Mouse (Mus musculus) midbrain, postnatal 0 days (tissue): Measurements from ENCODE around the gene Hc. TPM values are rescaled to one million over a fixed set of nuclear protein-coding genes. Genes with fewer than 3 reads are reported as not detected.

Experiments
- ATAC-seq: fragments of 200-750 bp; cut with Nextera tagmentation; 2 replicates; pipeline ENCODE4 v1.8.0; 2017; ENCODE audit warnings: moderate number of reproducible peaks, mild to moderate bottlenecking, moderate TSS enrichment, moderate library complexity; ENCODE audit not compliant: low FRiP score
- DNase-seq: peaks from one replicate; pipeline ENCODE4 v3.0.0-alpha.2; 2015; ENCODE audit warnings: low spot score
- H3K27ac ChIP-seq: fragments of 300-500 bp; sonication (generic); 2 replicates; pipeline ENCODE4 v1.5.1; 2014; ENCODE audit warnings: low read depth, mild to moderate bottlenecking, low read length, mixed read lengths
- H3K27me3 ChIP-seq: fragments of 300-500 bp; sonication (generic); 2 replicates; pipeline ENCODE4 v1.6.1; 2014; ENCODE audit warnings: low read length, control low read depth, mixed read lengths; ENCODE audit not compliant: insufficient read depth
- H3K36me3 ChIP-seq: fragments of 300-500 bp; sonication (generic); 2 replicates; pipeline ENCODE4 v1.6.1; 2014; ENCODE audit warnings: low read length, control low read depth, mixed read lengths; ENCODE audit not compliant: insufficient read depth
- H3K4me1 ChIP-seq: fragments of 300-500 bp; sonication (generic); 2 replicates; pipeline ENCODE4 v1.6.1; 2014; ENCODE audit warnings: mild to moderate bottlenecking, control low read depth, antibody characterized with exemption, low read length, mixed read lengths; ENCODE audit not compliant: insufficient read depth
- H3K4me2 ChIP-seq: fragments of 300-500 bp; sonication (generic); 2 replicates; pipeline ENCODE4 v1.6.1; 2014; ENCODE audit warnings: low read depth, mild to moderate bottlenecking, low read length, mixed read lengths; ENCODE audit not compliant: poor library complexity, severe bottlenecking
- H3K4me3 ChIP-seq: fragments of 300-500 bp; sonication (generic); 2 replicates; pipeline ENCODE4 v1.5.1; 2014; ENCODE audit warnings: low read depth, mild to moderate bottlenecking, low read length, moderate library complexity
- H3K9ac ChIP-seq: fragments of 300-500 bp; sonication (generic); replicated peaks from 2 replicates; pipeline ENCODE4 v1.6.1; 2014; ENCODE audit warnings: mild to moderate bottlenecking, low read length, moderate library complexity, mixed read lengths; ENCODE audit not compliant: poor library complexity, severe bottlenecking
- H3K9me3 ChIP-seq: fragments of 300-500 bp; sonication (generic); 2 replicates; pipeline ENCODE4 v1.6.1; 2016; ENCODE audit warnings: low read length, control low read depth
- CTCF ChIP-seq: IDR thresholded peaks from 2 replicates; pipeline ENCODE4 v1.5.1; 2016; ENCODE audit warnings: antibody characterized with exemption, mild to moderate bottlenecking
- WGBS: fragments of 180-500 bp; shearing (Covaris S2); extraction: QIAGEN DNeasy Blood & Tissue Kit; methylation state at CpG from one replicate; pipeline ENCODE4 v1.1.7; 2014; 5-methylcytosine and 5-hydroxymethylcytosine counted together
- polyA plus RNA-seq: library from polyadenylated mRNA; unstranded; fragments of >200 nt; fragmentation: Nextera tagmentation; extraction: Ambion mirVana; gene quantifications from 2 replicates; pipeline ENCODE4 v1.2.1, GENCODE M21; 2015
- total RNA-seq: library from RNA; depleted of rRNA; stranded (reverse); fragments of >200 nt; gene quantifications from 2 replicates; pipeline ENCODE4 v1.2.3, GENCODE M21; 2014; rRNA removed

The Hc gene
- total RNA-seq (0.76 TPM in 1 of 2 replicates, not detected in the other), polyA plus RNA-seq (0.31 and 0.66 TPM in 2 replicates)

DNA sequence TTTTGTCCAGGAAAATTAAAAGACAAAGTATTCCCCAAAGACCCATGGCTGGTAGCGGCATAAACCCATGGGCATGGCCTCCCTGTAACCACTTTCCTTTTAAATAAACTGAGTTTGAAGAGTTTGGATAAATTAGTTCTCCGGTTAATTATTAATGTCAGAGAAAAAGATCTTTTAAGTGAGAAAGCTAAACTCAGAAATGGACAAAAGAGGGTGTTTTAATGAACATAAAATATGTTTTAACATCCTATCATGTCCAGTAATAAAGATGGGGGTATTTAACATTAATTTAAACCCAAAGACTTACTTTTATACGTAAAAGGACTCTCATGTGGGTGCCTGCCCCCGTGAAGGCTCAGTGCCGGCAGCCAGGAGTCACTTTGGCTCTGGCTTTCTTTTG, at the start of gene Hc:
Hc (minus strand) TSS at position 101 of the 400 bp plus-strand sequence.
- DNase-seq = no peak
- 88% methylated on average over 5 of the region's 5 CpGs for WGBS
- no peaks in the 10 kb centered on the region for H3K4me1 ChIP-seq
- H3K27me3 ChIP-seq = no peaks in the 10 kb centered on the region
- H3K9me3 ChIP-seq = no peaks in the 10 kb centered on the region
- TF ChIP-seq CTCF = no peak
- H3K9ac ChIP-seq = no peak within 1 kb of the TSS
- no peak within 1 kb of the TSS for H3K27ac ChIP-seq
- ATAC-seq = no peak
- H3K4me2 ChIP-seq = no peak within 1 kb of the TSS
- H3K4me3 ChIP-seq = no peak within 1 kb of the TSS
- no peaks in the 10 kb centered on the region for H3K36me3 ChIP-seq

DNA sequence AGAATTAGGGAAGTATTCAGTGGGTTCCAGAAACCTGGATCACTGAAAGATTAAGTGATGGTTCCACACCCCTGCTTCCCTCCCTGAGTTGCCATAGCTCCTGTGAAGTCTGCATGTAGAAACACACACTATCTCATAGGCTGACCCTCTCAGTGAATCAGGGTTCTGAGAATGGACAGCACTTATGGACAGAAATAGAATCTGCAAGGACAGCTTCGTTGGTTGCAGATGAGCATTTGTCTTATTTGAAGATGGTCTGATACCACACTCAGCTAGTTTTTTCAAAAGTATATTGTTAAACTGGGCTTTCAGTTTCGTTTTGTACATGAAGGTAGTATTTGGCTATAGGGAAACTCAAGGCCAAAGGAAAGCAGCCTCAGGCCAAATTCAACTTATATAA, 49.3 kb upstream of the Hc start:
- Histone ChIP-seq H3K36me3 (no peaks in the 10 kb centered on the region), H3K4me3 (no peak overlapping the region), H3K27me3 (no peaks in the 10 kb centered on the region), H3K9ac (no peak overlapping the region), H3K27ac (no peak overlapping the region), H3K9me3 (no peaks in the 10 kb centered on the region), H3K4me2 (no peak overlapping the region; the same call in 1 of the 2 replicates), H3K4me1 (peaks cover 5% of the 10 kb centered on the region; the same call in 1 of the 2 replicates)
- DNase-seq = no peak
- ATAC-seq = no peak
- no peak for TF ChIP-seq CTCF
- 81% methylated on average over 2 of the region's 2 CpGs for WGBS

DNA sequence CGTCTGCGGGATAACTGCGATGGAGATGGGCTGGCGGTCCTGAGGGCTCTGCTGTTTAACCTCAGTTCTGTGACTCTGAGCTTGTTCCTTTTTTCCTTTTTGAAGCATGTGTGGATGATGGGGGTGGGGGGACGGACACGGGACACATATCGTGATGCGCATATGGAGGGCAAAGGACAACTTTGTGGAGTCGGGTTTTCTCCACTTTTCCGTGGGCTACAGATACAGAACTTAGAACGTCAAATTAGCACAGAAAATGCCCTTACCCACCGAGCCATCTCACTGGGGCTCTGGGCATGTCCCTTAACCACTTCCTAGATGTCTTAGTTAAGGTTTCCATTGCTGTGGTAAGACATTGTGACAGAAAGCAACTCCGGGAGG, 48.7 kb upstream of the Hc start:
- H3K9ac ChIP-seq = peak overlapping the region; percentile 91
- WGBS = 1% methylated on average over 13 of the region's 13 CpGs
- H3K27ac ChIP-seq = peak overlapping the region; percentile 69; the same call in 1 of the 2 replicates
- H3K4me3 ChIP-seq = peak overlapping the region; percentile 69
- DNase-seq (no peak), ATAC-seq (peak; percentile 32; the same call in 1 of the 2 replicates)
- TF ChIP-seq CTCF = no peak
- H3K36me3 ChIP-seq = no peaks in the 10 kb centered on the region
- H3K27me3 ChIP-seq = no peaks in the 10 kb centered on the region
- H3K4me1 ChIP-seq = peaks cover 5% of the 10 kb centered on the region; the same call in 1 of the 2 replicates
- no peaks in the 10 kb centered on the region for H3K9me3 ChIP-seq
- peak overlapping the region; percentile 72 for H3K4me2 ChIP-seq

DNA sequence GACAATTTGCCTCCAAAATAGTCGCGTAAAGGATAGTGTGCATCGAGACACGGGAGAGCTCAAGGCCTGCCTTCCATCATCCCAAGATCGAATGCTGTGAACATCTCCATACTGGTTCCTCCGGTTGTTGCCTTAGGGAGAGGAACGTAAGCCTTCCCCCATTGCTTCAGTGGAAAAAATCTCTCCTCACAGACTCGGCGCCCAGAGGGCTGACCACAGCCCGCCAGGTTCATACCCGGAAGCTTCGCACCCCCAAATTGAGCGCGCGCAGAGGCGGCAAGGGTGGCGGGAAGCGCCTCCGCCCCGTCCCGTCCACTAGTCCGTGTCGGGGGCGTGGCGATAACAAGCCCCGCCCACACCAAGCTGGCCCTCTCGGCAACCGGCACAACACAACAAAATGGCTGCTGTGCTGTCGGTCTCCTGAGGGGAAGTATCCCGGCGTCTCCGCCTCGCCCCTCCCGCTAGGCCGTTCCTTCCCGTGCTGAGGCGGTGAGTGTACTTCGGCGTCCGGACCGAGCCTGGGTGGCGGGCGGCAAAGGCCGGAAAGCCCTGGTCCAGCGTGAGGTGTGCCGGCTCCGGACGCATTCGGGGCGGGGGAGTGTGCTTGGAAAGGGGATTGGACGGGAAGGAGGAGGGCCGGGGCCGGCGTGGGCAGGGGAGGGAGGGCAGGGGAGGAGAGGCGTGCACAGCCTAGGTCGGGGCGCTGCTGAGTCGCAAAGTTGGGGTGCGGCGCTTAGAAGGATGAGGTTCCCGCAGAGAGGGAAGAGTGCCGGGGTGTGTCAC, 48.1 kb upstream of the Hc start, which contains the start of gene Cntrl:
Cntrl (plus strand) TSS at position 352 of the 783 bp plus-strand sequence.
- H3K27ac ChIP-seq = peak within 1 kb of the TSS; percentile 69
- H3K4me3 ChIP-seq = peak within 1 kb of the TSS; percentile 69
- peak within 1 kb of the TSS; percentile 91 for H3K9ac ChIP-seq
- no peaks in the 10 kb centered on the region for H3K36me3 ChIP-seq
- TF ChIP-seq CTCF = no peak; the same call in 1 of the 2 replicates
- H3K9me3 ChIP-seq = no peaks in the 10 kb centered on the region
- peaks cover 5% of the 10 kb centered on the region; the same call in 1 of the 2 replicates for H3K4me1 ChIP-seq
- H3K4me2 ChIP-seq = peak within 1 kb of the TSS; percentile 72
- peak; percentile 92 for DNase-seq
- WGBS = 1% methylated on average over 58 of the region's 62 CpGs
- ATAC-seq = peak; percentile 94
- no peaks in the 10 kb centered on the region for H3K27me3 ChIP-seq

DNA sequence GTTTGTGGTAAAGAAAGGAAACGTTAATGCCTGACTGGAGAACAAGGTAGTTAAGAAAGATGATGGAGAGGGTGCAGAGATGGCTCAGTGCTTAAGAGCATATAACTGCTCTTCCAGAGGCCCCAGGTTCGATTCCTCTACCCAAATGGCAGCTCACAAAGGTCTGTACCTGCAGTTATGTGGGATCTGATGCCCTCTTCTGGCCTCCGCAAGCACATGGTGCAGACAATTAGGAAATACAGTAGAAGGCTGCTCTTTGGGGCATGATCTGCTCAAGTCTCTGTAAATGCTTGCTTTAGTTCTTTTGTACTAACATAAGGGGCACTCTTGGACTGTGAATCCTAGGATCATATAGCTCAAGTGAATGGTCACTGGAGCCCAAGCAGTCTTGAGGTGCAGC, 47.5 kb upstream of the Hc start:
- H3K36me3 ChIP-seq = no peaks in the 10 kb centered on the region
- H3K4me3 ChIP-seq = peak overlapping the region; percentile 69
- peak; percentile 84 for TF ChIP-seq CTCF
- WGBS = 33% methylated on average over 3 of the region's 3 CpGs
- peaks cover 5% of the 10 kb centered on the region; the same call in 1 of the 2 replicates for H3K4me1 ChIP-seq
- peak overlapping the region; percentile 91 for H3K9ac ChIP-seq
- H3K27ac ChIP-seq = peak overlapping the region; percentile 69
- ATAC-seq = peak; percentile 63
- no peaks in the 10 kb centered on the region for H3K9me3 ChIP-seq
- no peaks in the 10 kb centered on the region for H3K27me3 ChIP-seq
- DNase-seq = peak; percentile 74
- H3K4me2 ChIP-seq = peak overlapping the region; percentile 72
